In the genomic region with DNA sequence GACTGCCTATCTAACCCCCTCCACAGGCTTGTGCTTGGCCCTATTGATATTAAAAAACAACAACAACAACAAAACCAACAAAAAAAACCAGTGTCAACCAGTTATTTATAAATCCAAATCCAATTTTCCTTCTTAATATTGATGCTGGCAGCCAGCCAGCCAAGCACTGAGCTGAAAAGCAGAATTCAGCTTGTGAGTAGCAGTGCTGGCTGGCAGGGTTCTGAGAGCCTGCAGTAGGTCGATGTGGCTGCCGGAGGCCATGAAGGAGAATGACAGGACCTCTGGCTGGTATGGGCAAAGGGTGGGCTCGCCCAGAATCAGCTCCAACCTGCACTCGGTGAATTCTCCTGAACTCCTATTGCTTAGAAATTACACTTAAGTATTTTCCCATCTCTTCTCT, we compare ENCODE assay signal across 16 mouse cellular contexts. TPM values are rescaled to one million over a fixed set of nuclear protein-coding genes. Genes with fewer than 3 reads are reported as not detected.
DNase-seq lines count a peak whose midpoint lies in the region; ATAC-seq and TF ChIP-seq lines count a peak whose summit lies in the region.
"Had no signal": no experiment of that assay in that cellular context is flagged by ENCODE, and none has a peak within 500 bp of the region (broad histone marks: within the 10 kb centered on the region; RNA-seq: fewer than 3 reads in every experiment).

No protein-coding gene starts in this region.

- ATAC-seq in forebrain, embryonic 15.5 days (replicated peaks), result 0 out of 2 replicates have a peak, but pooled peaks have one; percentile 57
- no peak for ATAC-seq in forebrain, embryonic 12.5 days (ENCODE audit: low FRiP score)
- no peak for ATAC-seq in limb, embryonic 12.5 days (ENCODE audit: insufficient number of reproducible peaks, insufficient read depth, low FRiP score, low TSS enrichment, low read depth)
- ATAC-seq in forebrain, postnatal 0 days, result no peak
- ATAC-seq: intestine, postnatal 0 days had no signal

- H3K27me3 ChIP-seq in forebrain, embryonic 15.5 days, result no peaks in the 10 kb centered on the region
- no peaks in the 10 kb centered on the region for H3K27me3 ChIP-seq in forebrain, embryonic 12.5 days
- H3K27me3 ChIP-seq in limb, embryonic 12.5 days, result no peaks in the 10 kb centered on the region
- H3K27me3 ChIP-seq in limb, embryonic 10.5 days (ENCODE audit: low read depth, poor library complexity, severe bottlenecking), result no peaks in the 10 kb centered on the region
- H3K27me3 ChIP-seq in forebrain, postnatal 0 days (ENCODE audit: insufficient read depth, low read length), result no peaks in the 10 kb centered on the region
- H3K27me3 ChIP-seq: heart, embryonic 15.5 days; lung, embryonic 15.5 days had no signal

- H3K4me3 ChIP-seq in forebrain, embryonic 15.5 days, result no peak overlapping the region
- no peak overlapping the region for H3K4me3 ChIP-seq in forebrain, embryonic 12.5 days (replicated peaks)
- H3K4me3 ChIP-seq in limb, embryonic 12.5 days (replicated peaks), result no peak overlapping the region
- H3K4me3 ChIP-seq in limb, embryonic 10.5 days, result no peak overlapping the region
- no peak overlapping the region for H3K4me3 ChIP-seq in forebrain, postnatal 0 days (ENCODE audit: low read depth, low read length)
- H3K4me3 ChIP-seq: heart, embryonic 15.5 days; lung, embryonic 15.5 days; midbrain, embryonic 10.5 days had no signal

- peak overlapping the region; percentile 59 for H3K27ac ChIP-seq in forebrain, embryonic 15.5 days (replicated peaks)
- no peak overlapping the region for H3K27ac ChIP-seq in forebrain, embryonic 12.5 days
- peak overlapping the region; percentile 50; the same call in 1 of the 2 replicates for H3K27ac ChIP-seq in limb, embryonic 12.5 days
- H3K27ac ChIP-seq in limb, embryonic 10.5 days, result no peak overlapping the region
- H3K27ac ChIP-seq in forebrain, postnatal 0 days (ENCODE audit: low read depth, low read length), result 0 out of 2 replicates have a peak overlapping the region, but pooled peaks have one; percentile 29
- H3K27ac ChIP-seq: heart, embryonic 15.5 days; lung, embryonic 15.5 days; midbrain, embryonic 10.5 days had no signal

- peaks cover 19% of the 10 kb centered on the region for H3K4me1 ChIP-seq in forebrain, embryonic 15.5 days
- H3K4me1 ChIP-seq in forebrain, embryonic 12.5 days, result peaks cover 5% of the 10 kb centered on the region
- H3K4me1 ChIP-seq in limb, embryonic 12.5 days (replicated peaks), result peaks cover 25% of the 10 kb centered on the region
- peaks cover 22% of the 10 kb centered on the region for H3K4me1 ChIP-seq in limb, embryonic 10.5 days
- H3K4me1 ChIP-seq in forebrain, postnatal 0 days (ENCODE audit: insufficient read depth), result peaks cover 3% of the 10 kb centered on the region; the same call in 1 of the 2 replicates
- H3K4me1 ChIP-seq: midbrain, embryonic 10.5 days had no signal

- TF ChIP-seq CTCF in forebrain, postnatal 0 days (IDR thresholded peaks at IDR 0.05; ENCODE audit: low read depth), result no peak

- H3K36me3 ChIP-seq in forebrain, embryonic 15.5 days, result peaks cover 14% of the 10 kb centered on the region; the same call in 1 of the 2 replicates
- H3K36me3 ChIP-seq in forebrain, embryonic 12.5 days (replicated peaks), result peaks cover 33% of the 10 kb centered on the region
- peaks cover 72% of the 10 kb centered on the region for H3K36me3 ChIP-seq in limb, embryonic 12.5 days
- peaks cover 95% of the 10 kb centered on the region for H3K36me3 ChIP-seq in limb, embryonic 10.5 days
- H3K36me3 ChIP-seq in forebrain, postnatal 0 days (ENCODE audit: insufficient read depth), result peaks cover 23% of the 10 kb centered on the region

- no peak overlapping the region for H3K9ac ChIP-seq in forebrain, embryonic 15.5 days (replicated peaks)
- H3K9ac ChIP-seq in forebrain, embryonic 12.5 days, result no peak overlapping the region
- no peak overlapping the region for H3K9ac ChIP-seq in limb, embryonic 12.5 days (replicated peaks)
- no peak overlapping the region for H3K9ac ChIP-seq in forebrain, postnatal 0 days
- H3K9ac ChIP-seq: heart, embryonic 15.5 days; lung, embryonic 15.5 days had no signal

- DNase-seq in limb, embryonic 10.5 days (ENCODE audit: low spot score), result no peak
- DNase-seq in cerebellum, adult 11 months, result peak; percentile 44
- peak; percentile 62 for DNase-seq in forebrain, postnatal 0 days
- no peak for DNase-seq in frontal cortex, postnatal 10 days (ENCODE audit: low spot score in 2 of 2)
- no peak for DNase-seq in spleen, postnatal 4 days (ENCODE audit: low spot score in 2 of 2)
- DNase-seq: B cell, adult 2 months; thymus, adult 18-20 months had no signal

- H3K4me2 ChIP-seq in forebrain, embryonic 15.5 days (replicated peaks), result no peak overlapping the region
- no peak overlapping the region for H3K4me2 ChIP-seq in forebrain, embryonic 12.5 days
- H3K4me2 ChIP-seq in limb, embryonic 12.5 days, result no peak overlapping the region
- H3K4me2 ChIP-seq in forebrain, postnatal 0 days (ENCODE audit: low read depth), result no peak overlapping the region
- H3K4me2 ChIP-seq: heart, embryonic 15.5 days; lung, embryonic 15.5 days had no signal

- WGBS in forebrain, embryonic 15.5 days, result 33% methylated on average over 4 of the region's 4 CpGs
- WGBS in forebrain, embryonic 12.5 days, result 76% methylated on average over 4 of the region's 4 CpGs
- 81% methylated on average over 4 of the region's 4 CpGs for WGBS in limb, embryonic 12.5 days
- 96% methylated on average over 4 of the region's 4 CpGs for WGBS in limb, embryonic 10.5 days
- WGBS in forebrain, postnatal 0 days, result 33% methylated on average over 4 of the region's 4 CpGs

- no peaks in the 10 kb centered on the region for H3K9me3 ChIP-seq in forebrain, embryonic 15.5 days
- no peaks in the 10 kb centered on the region for H3K9me3 ChIP-seq in forebrain, embryonic 12.5 days
- no peaks in the 10 kb centered on the region for H3K9me3 ChIP-seq in limb, embryonic 12.5 days
- H3K9me3 ChIP-seq in limb, embryonic 10.5 days (replicated peaks), result no peaks in the 10 kb centered on the region
- H3K9me3 ChIP-seq in forebrain, postnatal 0 days (ENCODE audit: low read length), result no peaks in the 10 kb centered on the region
- H3K9me3 ChIP-seq: heart, embryonic 15.5 days; lung, embryonic 15.5 days; midbrain, embryonic 10.5 days had no signal

RNA-seq across cellular contexts. Expression of gene Akap5, which starts 20.5 kb away (rescaled TPM):
- polyA plus RNA-seq in forebrain, embryonic 15.5 days (2015; fragmentation: Nextera tagmentation; extraction: Ambion mirVana), result 7.3 and 7.4 TPM in 2 replicates
- 5.9 and 6.5 TPM in 2 replicates for polyA plus RNA-seq in forebrain, embryonic 12.5 days (2016; fragmentation: Nextera tagmentation; extraction: Ambion mirVana)
- 2.0 and 2.3 TPM in 2 replicates for polyA plus RNA-seq in limb, embryonic 12.5 days (2016; fragmentation: Nextera tagmentation; extraction: Ambion mirVana)
- polyA plus RNA-seq in limb, embryonic 10.5 days (2016; fragmentation: Nextera tagmentation; extraction: Ambion mirVana), result 1.2 and 1.9 TPM in 2 replicates
- 18.9 and 24.7 TPM in 2 replicates for total RNA-seq in forebrain, postnatal 0 days (2014; rRNA removed)
- 5.3 and 11.0 TPM in 2 replicates for polyA plus RNA-seq in forebrain, postnatal 0 days (2015; fragmentation: Nextera tagmentation; extraction: Ambion mirVana)

RNA-seq across cellular contexts. Expression of gene Mthfd1, which starts 49.1 kb away (rescaled TPM):
- polyA plus RNA-seq in forebrain, embryonic 15.5 days (2015; fragmentation: Nextera tagmentation; extraction: Ambion mirVana), result 45.2 and 46.4 TPM in 2 replicates
- 64.0 and 67.6 TPM in 2 replicates for polyA plus RNA-seq in forebrain, embryonic 12.5 days (2016; fragmentation: Nextera tagmentation; extraction: Ambion mirVana)
- 81.2 and 83.6 TPM in 2 replicates for polyA plus RNA-seq in limb, embryonic 12.5 days (2016; fragmentation: Nextera tagmentation; extraction: Ambion mirVana)
- polyA plus RNA-seq in limb, embryonic 10.5 days (2016; fragmentation: Nextera tagmentation; extraction: Ambion mirVana), result 100 and 121 TPM in 2 replicates
- 22.8 and 26.2 TPM in 2 replicates for total RNA-seq in forebrain, postnatal 0 days (2014; rRNA removed)
- polyA plus RNA-seq in forebrain, postnatal 0 days (2015; fragmentation: Nextera tagmentation; extraction: Ambion mirVana), result 19.1 and 25.2 TPM in 2 replicates

RNA-seq across cellular contexts. Expression of gene Tex21, which starts 57.7 kb away (rescaled TPM):
- polyA plus RNA-seq in forebrain, embryonic 15.5 days (2015; fragmentation: Nextera tagmentation; extraction: Ambion mirVana), result not detected in 2 replicates
- polyA plus RNA-seq in forebrain, embryonic 12.5 days (2016; fragmentation: Nextera tagmentation; extraction: Ambion mirVana), result not detected in 2 replicates
- not detected in 2 replicates for polyA plus RNA-seq in limb, embryonic 12.5 days (2016; fragmentation: Nextera tagmentation; extraction: Ambion mirVana)
- not detected in 2 replicates for polyA plus RNA-seq in limb, embryonic 10.5 days (2016; fragmentation: Nextera tagmentation; extraction: Ambion mirVana)
- total RNA-seq in forebrain, postnatal 0 days (2014; rRNA removed), result not detected in 2 replicates
- polyA plus RNA-seq in forebrain, postnatal 0 days (2015; fragmentation: Nextera tagmentation; extraction: Ambion mirVana), result not detected in 2 replicates
- total RNA-seq: gastrocnemius, adult 8-10 months; left cerebral cortex, adult 8-10 months had no signal
- polyA plus RNA-seq: heart, embryonic 15.5 days; intestine, postnatal 0 days; lung, embryonic 15.5 days; midbrain, embryonic 10.5 days had no signal

Comparison
In these comparisons a context has a peak if more than half of its experiments do, and no peak if none do; other contexts are left out.
1. H3K27ac ChIP-seq: peak in forebrain, embryonic 15.5 days (single experiment), limb, embryonic 12.5 days (single experiment) and forebrain, postnatal 0 days (single experiment); none in forebrain, embryonic 12.5 days (single experiment) and limb, embryonic 10.5 days (single experiment).
2. DNase-seq: peak in cerebellum, adult 11 months (single experiment) and forebrain, postnatal 0 days (single experiment); none in limb, embryonic 10.5 days (single experiment), frontal cortex, postnatal 10 days (0 of 2) and spleen, postnatal 4 days (0 of 2).